Mouse (Mus musculus): ENCODE measurements around the gene Socs3. TPM values are rescaled to one million over a fixed set of nuclear protein-coding genes. Genes with fewer than 3 reads are reported as not detected.

Gene Socs3
- polyA plus RNA-seq, 1 experiment: 9.6 TPM

DNA sequence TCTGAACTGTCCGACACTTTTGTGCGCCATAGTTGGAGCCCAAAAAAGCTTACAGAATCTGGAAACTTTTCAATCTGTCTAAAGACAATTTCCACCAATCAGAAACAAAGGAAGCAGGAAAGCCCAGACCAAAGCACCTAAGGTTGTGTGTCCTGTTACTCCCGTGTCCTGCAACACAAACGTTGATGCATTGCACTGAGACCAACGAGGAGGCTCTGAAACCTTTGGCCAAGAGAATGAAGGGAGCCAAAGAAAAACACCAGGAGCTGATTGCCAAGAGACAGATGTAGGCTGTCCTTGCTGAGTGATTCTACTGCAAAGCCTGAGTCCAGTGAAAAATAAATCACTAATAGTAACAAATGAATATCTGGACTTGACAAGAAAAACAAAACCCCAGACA, 3.7 kb upstream of the Socs3 start:
- peak overlapping the region; percentile 0; the same call in 1 of the 2 replicates for H3K27ac ChIP-seq (ENCODE audit: control insufficient read depth, insufficient read depth, low read depth, low read length, poor library complexity)
- H3K4me1 ChIP-seq (ENCODE audit: control insufficient read depth, insufficient read depth, low read length): peaks cover 20% of the 10 kb centered on the region
- WGBS: 34% methylated on average over 5 of the region's 5 CpGs

GRCm38 (mm10) chr11:117972656-117973558, 3.1 kb upstream of the Socs3 start:
- 43% methylated on average over 11 of the region's 11 CpGs for WGBS
- Histone ChIP-seq H3K4me3 (replicated peaks; ENCODE audit: control insufficient read depth, low read depth, low read length) (no peak overlapping the region), H3K27ac (ENCODE audit: control insufficient read depth, insufficient read depth, low read depth, low read length, poor library complexity) (peak overlapping the region; percentile 0; the same call in 1 of the 2 replicates), H3K4me1 (ENCODE audit: control insufficient read depth, insufficient read depth, low read length) (peaks cover 20% of the 10 kb centered on the region)
- TF ChIP-seq CTCF (IDR thresholded peaks at IDR 0.05; ENCODE audit: control insufficient read depth, insufficient read depth, low read length) (no peak), POLR2A (IDR thresholded peaks at IDR 0.05; ENCODE audit: borderline replicate concordance, control insufficient read depth, low read depth, low read length) (no peak)

More for the DNA sequence above, 3.7 kb upstream of the Socs3 start:
- no peak overlapping the region for H3K4me3 ChIP-seq (replicated peaks; ENCODE audit: control insufficient read depth, low read depth, low read length)
- TF ChIP-seq POLR2A (IDR thresholded peaks at IDR 0.05; ENCODE audit: borderline replicate concordance, control insufficient read depth, low read depth, low read length) (no peak), CTCF (IDR thresholded peaks at IDR 0.05; ENCODE audit: control insufficient read depth, insufficient read depth, low read length) (no peak)

DNA sequence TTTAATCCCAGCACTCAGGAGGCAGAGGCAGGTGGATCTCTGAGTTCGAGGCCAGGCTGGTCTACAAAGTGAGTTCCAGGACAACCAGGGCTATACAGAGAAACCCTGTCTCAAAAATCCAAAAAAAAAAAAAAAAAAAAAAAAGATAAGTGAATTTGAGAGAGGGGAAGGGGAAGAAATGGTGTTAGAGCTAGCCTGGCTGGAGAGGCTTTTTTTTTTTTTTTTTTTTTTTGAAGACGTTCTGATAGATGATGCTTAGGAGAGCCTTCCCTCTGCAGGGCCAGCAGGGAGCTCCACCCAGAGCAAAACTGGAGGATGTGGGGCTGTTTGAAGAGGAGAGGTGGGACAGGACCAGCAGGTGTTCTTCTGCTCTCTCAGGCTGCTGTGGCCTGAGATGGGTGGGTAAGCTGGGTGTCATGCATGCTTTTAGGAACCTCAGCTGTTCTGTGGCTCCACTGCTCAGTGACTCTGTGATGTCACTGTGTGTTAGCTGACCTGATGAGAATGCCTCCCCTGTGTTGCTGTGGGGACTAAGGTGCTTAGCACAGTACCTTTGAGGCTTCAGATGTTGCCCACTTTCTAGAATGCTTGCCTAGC, 1.9 kb upstream of the Socs3 start:
- no peak overlapping the region for H3K4me3 ChIP-seq (replicated peaks; ENCODE audit: control insufficient read depth, low read depth, low read length)
- WGBS: 51% methylated on average over 2 of the region's 2 CpGs
- no peak overlapping the region for H3K27ac ChIP-seq (ENCODE audit: control insufficient read depth, insufficient read depth, low read depth, low read length, poor library complexity)
- H3K4me1 ChIP-seq (ENCODE audit: control insufficient read depth, insufficient read depth, low read length): peaks cover 20% of the 10 kb centered on the region
- TF ChIP-seq POLR2A (IDR thresholded peaks at IDR 0.05; ENCODE audit: borderline replicate concordance, control insufficient read depth, low read depth, low read length) (no peak), CTCF (IDR thresholded peaks at IDR 0.05; ENCODE audit: control insufficient read depth, insufficient read depth, low read length) (no peak)

- Histone ChIP-seq H3K4me1 (ENCODE audit: control insufficient read depth, insufficient read depth, low read length) (peaks cover 16% of the 10 kb centered on the region), H3K27ac (ENCODE audit: control insufficient read depth, insufficient read depth, low read depth, low read length, poor library complexity) (no peak overlapping the region), H3K4me3 (replicated peaks; ENCODE audit: control insufficient read depth, low read depth, low read length) (no peak overlapping the region)
- 73% methylated on average over 6 of the region's 6 CpGs for WGBS
- TF ChIP-seq POLR2A (IDR thresholded peaks at IDR 0.05; ENCODE audit: borderline replicate concordance, control insufficient read depth, low read depth, low read length): no peak
- TF ChIP-seq CTCF (IDR thresholded peaks at IDR 0.05; ENCODE audit: control insufficient read depth, insufficient read depth, low read length): no peak
Measured at GRCm38 (mm10) chr11:117971100-117971499, 1.3 kb upstream of the Socs3 start.

GRCm38 (mm10) chr11:117969100-117969944, 525 bp downstream of the Socs3 start:
- TF ChIP-seq POLR2A (IDR thresholded peaks at IDR 0.05; ENCODE audit: borderline replicate concordance, control insufficient read depth, low read depth, low read length) (peak; percentile 67; the same call in 1 of the 2 replicates), CTCF (IDR thresholded peaks at IDR 0.05; ENCODE audit: control insufficient read depth, insufficient read depth, low read length) (no peak)
- peak overlapping the region; percentile 76 for H3K27ac ChIP-seq (ENCODE audit: control insufficient read depth, insufficient read depth, low read depth, low read length, poor library complexity)
- H3K4me3 ChIP-seq (replicated peaks; ENCODE audit: control insufficient read depth, low read depth, low read length): peak overlapping the region; percentile 53
- WGBS: under 1% methylated on average over 65 of the region's 65 CpGs
- H3K4me1 ChIP-seq (ENCODE audit: control insufficient read depth, insufficient read depth, low read length): peaks cover 8% of the 10 kb centered on the region; the same call in 1 of the 2 replicates

DNA sequence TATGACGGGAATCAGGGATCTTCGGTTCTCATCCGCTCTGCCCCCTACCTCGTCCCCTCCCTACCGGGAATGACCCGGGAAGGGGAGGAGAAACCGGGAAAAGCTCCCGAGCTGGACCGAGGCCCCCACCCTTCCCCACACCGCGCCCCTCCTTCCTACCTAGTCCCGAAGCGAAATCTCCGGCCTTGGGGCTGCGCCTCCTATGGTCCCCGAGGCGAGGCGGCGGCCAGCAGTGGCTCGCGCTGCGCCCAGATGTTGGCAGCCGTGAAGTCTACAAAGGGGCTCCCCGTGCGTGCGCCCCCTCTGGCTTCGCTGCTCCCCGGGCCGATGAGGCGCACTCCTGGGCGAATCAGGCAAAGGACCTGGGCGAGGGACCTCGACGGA, 1.1 kb downstream of the Socs3 start:
- Histone ChIP-seq H3K27ac (ENCODE audit: control insufficient read depth, insufficient read depth, low read depth, low read length, poor library complexity) (peak overlapping the region; percentile 76), H3K4me1 (ENCODE audit: control insufficient read depth, insufficient read depth, low read length) (peaks cover 8% of the 10 kb centered on the region; the same call in 1 of the 2 replicates), H3K4me3 (replicated peaks; ENCODE audit: control insufficient read depth, low read depth, low read length) (peak overlapping the region; percentile 53)
- TF ChIP-seq CTCF (IDR thresholded peaks at IDR 0.05; ENCODE audit: control insufficient read depth, insufficient read depth, low read length): no peak
- TF ChIP-seq POLR2A (IDR thresholded peaks at IDR 0.05; ENCODE audit: borderline replicate concordance, control insufficient read depth, low read depth, low read length): no peak
- WGBS: under 1% methylated on average over 34 of the region's 34 CpGs

- Histone ChIP-seq H3K4me1 (ENCODE audit: control insufficient read depth, insufficient read depth, low read length) (peaks cover 8% of the 10 kb centered on the region; the same call in 1 of the 2 replicates), H3K27ac (ENCODE audit: control insufficient read depth, insufficient read depth, low read depth, low read length, poor library complexity) (peak overlapping the region; percentile 76; the same call in 1 of the 2 replicates), H3K4me3 (replicated peaks; ENCODE audit: control insufficient read depth, low read depth, low read length) (peak overlapping the region; percentile 53)
- TF ChIP-seq CTCF (IDR thresholded peaks at IDR 0.05; ENCODE audit: control insufficient read depth, insufficient read depth, low read length): no peak
- no peak for TF ChIP-seq POLR2A (IDR thresholded peaks at IDR 0.05; ENCODE audit: borderline replicate concordance, control insufficient read depth, low read depth, low read length)
- 8% methylated on average over 64 of the region's 64 CpGs for WGBS
Measured at GRCm38 (mm10) chr11:117968016-117968671, 1.7 kb downstream of the Socs3 start.

Data from bone marrow, adult 2 months (tissue).